Mouse (Mus musculus) CH12.LX (cell line): ENCODE results near the gene Mns1. TPM values are rescaled to one million over a fixed set of nuclear protein-coding genes. Genes with fewer than 3 reads are reported as not detected.
A peak's percentile ranks its signal among the peaks of the same experiment; 100 is the strongest.

Source experiments
- DNase-seq: peaks from one replicate; pipeline ENCODE4 v3.0.0-alpha.2; 2013; ENCODE audit errors: extremely low read depth
- H3K27ac ChIP-seq: 2 replicates; pipeline ENCODE4 v1.5.1; 2012; ENCODE audit warnings: low read depth, mild to moderate bottlenecking, control low read depth, moderate library complexity; ENCODE audit not compliant: insufficient read depth
- H3K27me3 ChIP-seq: replicated peaks from 2 replicates; pipeline ENCODE3; 2012; ENCODE audit warnings: inconsistent platforms
- H3K36me3 ChIP-seq, 2 experiments: replicated peaks in 1 of 2; 2 replicates each; pipeline versions ENCODE3 to v1.6.1; 2012; ENCODE audit warnings: inconsistent platforms in 1 of 2, low read length in 1 of 2, mild to moderate bottlenecking in 1 of 2, mixed read lengths in 1 of 2, moderate library complexity in 1 of 2; ENCODE audit not compliant: control insufficient read depth in 1 of 2, insufficient read depth in 1 of 2
- H3K4me1 ChIP-seq, 2 experiments: 2 replicates each; pipeline ENCODE4 v1.6.1; 2012; ENCODE audit warnings: inconsistent platforms in 1 of 2, moderate library complexity in 1 of 2; ENCODE audit not compliant: insufficient read depth in 2 of 2, control insufficient read depth in 1 of 2
- H3K4me2 ChIP-seq: 2 replicates; pipeline ENCODE4 v1.6.1; 2012; ENCODE audit warnings: low read depth, mild to moderate bottlenecking, control low read depth; ENCODE audit not compliant: poor library complexity, insufficient read depth, severe bottlenecking
- H3K4me3 ChIP-seq, 3 experiments: fragments of 150-350 bp in 1 of 3; sonication (generic) in 1 of 3; replicated peaks in 1 of 3; 2 replicates each; pipeline versions ENCODE3 to v1.5.1; 2011 to 2012; ENCODE audit warnings: low read depth in 2 of 3, low read length in 2 of 3, mild to moderate bottlenecking in 2 of 3, moderate library complexity in 2 of 3, control low read depth in 1 of 3, improper control_type of control experiment in 1 of 3, inconsistent platforms in 1 of 3, mixed read lengths in 1 of 3; ENCODE audit not compliant: poor library complexity in 1 of 3
- H3K79me2 ChIP-seq: replicated peaks from 2 replicates; pipeline ENCODE4 v1.6.1; 2012; ENCODE audit warnings: mild to moderate bottlenecking, moderate library complexity; ENCODE audit not compliant: control insufficient read depth, poor library complexity, insufficient read depth, severe bottlenecking; ENCODE audit errors: extremely low read depth
- H3K9ac ChIP-seq: 2 replicates; pipeline ENCODE4 v1.6.1; 2012; ENCODE audit warnings: low read depth, mild to moderate bottlenecking, control low read depth, moderate library complexity; ENCODE audit not compliant: insufficient read depth
- H3K9me3 ChIP-seq: replicated peaks from 2 replicates; pipeline ENCODE3; 2012; ENCODE audit warnings: low read length, inconsistent platforms, mixed read lengths
- BHLHE40 ChIP-seq: IDR thresholded peaks from 2 replicates; pipeline ENCODE4 v1.6.1; 2011; ENCODE audit warnings: mild to moderate bottlenecking, low read depth, low read length, improper control_type of control experiment
- E2F4 ChIP-seq: IDR thresholded peaks from 2 replicates; pipeline ENCODE4 v1.6.1; 2011; ENCODE audit warnings: low read depth, low read length, improper control_type of control experiment; ENCODE audit not compliant: insufficient replicate concordance
- ELF1 ChIP-seq: IDR thresholded peaks from 2 replicates; pipeline ENCODE4 v1.6.1; 2014; ENCODE audit warnings: low read depth, mild to moderate bottlenecking, inconsistent platforms, low read length, improper control_type of control experiment
- EP300 ChIP-seq: IDR thresholded peaks from 2 replicates; pipeline ENCODE4 v1.6.1; 2011; ENCODE audit warnings: low read length, improper control_type of control experiment
- ETS1 ChIP-seq: conservative IDR thresholded peaks from 2 replicates; pipeline ENCODE4 v1.6.1; 2012; ENCODE audit warnings: low read depth, mild to moderate bottlenecking, inconsistent platforms, low read length, improper control_type of control experiment, moderate library complexity
- HCFC1 ChIP-seq: IDR thresholded peaks from 2 replicates; pipeline ENCODE4 v1.6.1; 2012; ENCODE audit warnings: low read depth, mild to moderate bottlenecking, inconsistent platforms, low read length, improper control_type of control experiment
- JUN ChIP-seq: IDR thresholded peaks from 2 replicates; pipeline ENCODE4 v1.6.1; 2011; ENCODE audit warnings: low read depth, mild to moderate bottlenecking, low read length, improper control_type of control experiment, moderate library complexity; ENCODE audit not compliant: insufficient read depth
- JUND ChIP-seq: conservative IDR thresholded peaks from 2 replicates; pipeline ENCODE4 v1.6.1; 2011; ENCODE audit warnings: low read depth, low read length, improper control_type of control experiment
- MXI1 ChIP-seq: IDR thresholded peaks from 2 replicates; pipeline ENCODE4 v1.6.1; 2011; ENCODE audit warnings: mild to moderate bottlenecking, low read depth, low read length, improper control_type of control experiment
- PAX5 ChIP-seq: IDR thresholded peaks from 2 replicates; pipeline ENCODE4 v1.6.1; 2012; ENCODE audit warnings: low read length, inconsistent platforms, mixed read lengths
- POLR2A ChIP-seq: IDR thresholded peaks from 2 replicates; pipeline ENCODE4 v1.6.1; 2011; ENCODE audit warnings: low read depth, mild to moderate bottlenecking, improper control_type of control experiment, low read length
- RAD21 ChIP-seq: IDR thresholded peaks from 2 replicates; pipeline ENCODE4 v1.6.1; 2011; ENCODE audit warnings: low read depth, mild to moderate bottlenecking, low read length, improper control_type of control experiment, moderate library complexity
- SIN3A ChIP-seq: IDR thresholded peaks from 2 replicates; pipeline ENCODE4 v1.6.1; 2012; ENCODE audit warnings: low read length, improper control_type of control experiment, inconsistent platforms
- TBP ChIP-seq: conservative IDR thresholded peaks from 2 replicates; pipeline ENCODE4 v1.6.1; 2011; ENCODE audit warnings: low read depth, low read length, improper control_type of control experiment
- TCF12 ChIP-seq: IDR thresholded peaks from 2 replicates; pipeline ENCODE4 v1.6.1; 2014; ENCODE audit warnings: low read depth, mild to moderate bottlenecking, inconsistent platforms, low read length, improper control_type of control experiment
- UBTF ChIP-seq: IDR thresholded peaks from 2 replicates; pipeline ENCODE4 v1.6.1; 2012; ENCODE audit warnings: low read depth, mild to moderate bottlenecking, inconsistent platforms, low read length, improper control_type of control experiment, moderate library complexity
- USF1 ChIP-seq: IDR thresholded peaks from 2 replicates; pipeline ENCODE4 v1.6.1; 2014; ENCODE audit warnings: low read depth, mild to moderate bottlenecking, inconsistent platforms, low read length, improper control_type of control experiment
- USF2 ChIP-seq: conservative IDR thresholded peaks from 2 replicates; pipeline ENCODE4 v1.6.1; 2011; ENCODE audit warnings: low read depth, low read length, improper control_type of control experiment
- ZC3H11A ChIP-seq: IDR thresholded peaks from 2 replicates; pipeline ENCODE4 v1.6.1; 2012; ENCODE audit warnings: low read depth, mild to moderate bottlenecking, inconsistent platforms, low read length, improper control_type of control experiment
- ZKSCAN1 ChIP-seq: IDR thresholded peaks from 2 replicates; pipeline ENCODE4 v1.6.1; 2012; ENCODE audit warnings: low read depth, inconsistent platforms, low read length, improper control_type of control experiment, borderline replicate concordance
- ZMIZ1 ChIP-seq: IDR thresholded peaks from 2 replicates; pipeline ENCODE4 v1.6.1; 2012; ENCODE audit warnings: low read depth, mild to moderate bottlenecking, inconsistent platforms, low read length, improper control_type of control experiment
- dilution Hi-C: fragments of 300-500 bp; cut with MboI; formaldehyde crosslinking; loops from 2 replicates; pipeline ENCODE4 v1.14.3; 2020; ENCODE audit warnings: low sequenced_read_pairs; ENCODE audit not compliant: extremely low pct_unique_long_range_greater_than_20kb, extremely low pct_ligation_motif_present
- in situ Hi-C: fragments of 300-500 bp; cut with MboI; formaldehyde crosslinking; loops from 3 replicates; pipeline ENCODE4 v1.14.3; 2019; ENCODE audit warnings: low sequenced_read_pairs, low pct_ligation_motif_present, low pct_unique_long_range_greater_than_20kb, mixed read lengths
- polyA plus RNA-seq: library from polyadenylated mRNA; unstranded; fragments of >175 nt; gene quantifications from 2 replicates; pipeline ENCODE4 v1.2.1, GENCODE M21; 2012; ENCODE audit warnings: low read depth; ENCODE audit not compliant: insufficient read length
- total RNA-seq, 2 experiments: library from RNA; depleted of rRNA; stranded (reverse); fragments of 300-350 nt in 1 of 2; fragments of >200 nt in 1 of 2; gene quantifications; 2 replicates each; pipeline ENCODE4 v1.2.3; 2012 to 2014

Mns1 gene
- total and polyA plus RNA-seq, 3 experiments, result 16.7 to 66.0 (median 19.4) TPM

DNA sequence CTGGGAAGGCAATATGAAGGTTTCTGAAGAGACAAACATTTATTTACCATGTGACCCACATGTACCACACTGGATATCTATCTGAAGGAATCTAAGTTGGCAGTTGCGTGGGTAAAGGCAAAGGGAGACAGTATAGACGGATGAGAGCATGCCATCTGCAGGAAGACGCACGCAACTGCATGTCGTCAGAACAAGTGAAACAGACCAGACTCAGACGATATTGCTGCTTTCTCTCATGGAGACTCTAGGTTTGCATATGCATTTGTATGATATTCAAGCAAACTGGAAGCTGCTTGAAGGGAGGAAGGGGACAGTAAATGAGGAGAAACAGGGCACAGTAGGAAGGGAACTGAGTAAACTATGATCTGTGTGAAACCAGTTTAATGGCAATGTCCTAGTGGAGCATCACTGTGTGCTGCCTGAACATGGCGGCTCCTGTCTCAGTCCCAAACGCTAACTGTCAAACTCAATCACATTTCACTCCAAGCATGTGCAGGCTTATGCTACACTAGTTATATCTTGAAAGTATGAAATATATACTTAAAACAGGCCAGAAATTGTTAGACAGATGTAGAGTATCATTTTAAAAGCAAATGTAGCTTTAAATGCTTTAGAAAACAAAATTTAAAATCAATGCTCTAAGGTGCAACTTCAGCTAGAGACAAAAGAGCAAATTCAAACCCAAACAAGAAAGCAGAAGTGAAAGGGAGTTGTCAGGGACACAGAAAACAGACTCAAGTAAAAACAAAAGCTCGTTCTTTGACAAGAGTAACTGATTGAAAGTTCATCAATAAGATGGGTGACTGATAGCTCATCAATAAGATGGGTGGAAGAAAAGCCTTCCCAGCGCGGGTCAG is 30.0 kb downstream of the Mns1 start (continued):
- TF ChIP-seq PAX5 (no peak), TBP (no peak), UBTF (no peak), JUN (0 out of 2 replicates have a peak, but pooled peaks have one; percentile 44), ZKSCAN1 (no peak), RAD21 (peak; percentile 54), USF2 (no peak), ELF1 (no peak), POLR2A (no peak), MXI1 (peak; percentile 74), ETS1 (peak; percentile 15; the same call in 1 of the 2 replicates), EP300 (peak; percentile 94), USF1 (no peak), E2F4 (0 out of 2 replicates have a peak, but pooled peaks have one; percentile 13), BHLHE40 (0 out of 2 replicates have a peak, but pooled peaks have one; percentile 29)

DNA sequence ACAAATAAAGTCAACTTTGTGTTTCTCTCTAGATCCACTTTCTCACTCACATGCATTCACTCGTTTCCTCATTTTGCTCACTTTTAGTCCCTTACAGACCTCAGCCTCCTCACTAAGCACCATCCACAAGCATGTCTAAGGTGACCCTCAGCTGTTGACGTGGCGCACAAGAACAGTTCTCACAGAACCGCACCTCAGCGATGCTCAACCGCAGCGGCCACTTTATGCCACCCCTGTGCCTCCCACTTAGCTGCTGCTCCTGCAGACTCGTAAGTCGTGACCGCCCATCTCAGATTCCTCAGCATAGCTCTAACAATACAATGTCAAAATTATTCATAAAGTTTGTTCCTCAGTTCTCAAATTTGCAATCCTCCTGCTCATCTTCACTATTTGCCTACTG is 30.8 kb downstream of the Mns1 start:
- dilution Hi-C loops (no loop called here), in situ Hi-C loops (loop anchor here (10.0 kb wide), 1 partner anchor 206 kb away; no protein-coding TSS in a partner anchor)
- Histone ChIP-seq H3K27ac (no peak overlapping the region), H3K36me3 (peaks cover 16 to 44% of the 10 kb centered on the region in 2 experiments), H3K4me3 (no peak overlapping the region), H3K4me2 (no peak overlapping the region; the same call in 1 of the 2 replicates), H3K9ac (no peak overlapping the region), H3K27me3 (no peaks in the 10 kb centered on the region), H3K79me2 (no peaks in the 10 kb centered on the region), H3K4me1 (peaks cover 8 to 34% of the 10 kb centered on the region in 2 experiments), H3K9me3 (no peaks in the 10 kb centered on the region)
- no peak for DNase-seq
- TF ChIP-seq HCFC1 (no peak), TCF12 (no peak), EP300 (no peak), ZMIZ1 (no peak), SIN3A (no peak), ZC3H11A (no peak), JUN (no peak), JUND (no peak), USF2 (no peak), PAX5 (no peak)
